Mouse (Mus musculus) embryonic facial prominence, embryonic 11.5 days (tissue): ENCODE results near the gene Sh3bp4. TPM values are rescaled to one million over a fixed set of nuclear protein-coding genes. Genes with fewer than 3 reads are reported as not detected.

ENCODE experiments used
- ATAC-seq: fragments of 200-750 bp; cut with Nextera tagmentation; replicated peaks from 2 replicates; pipeline ENCODE4 v1.8.0; 2017; ENCODE audit warnings: low read depth; ENCODE audit not compliant: insufficient number of reproducible peaks, low FRiP score, low TSS enrichment
- DNase-seq: peaks from one replicate; pipeline ENCODE4 v3.0.0-alpha.2; 2015; ENCODE audit warnings: low spot score
- H3K27ac ChIP-seq: fragments of 300-500 bp; sonication (generic); replicated peaks from 2 replicates; pipeline ENCODE4 v1.5.1; 2014; ENCODE audit warnings: mild to moderate bottlenecking, low read depth, low read length, control low read depth
- H3K27me3 ChIP-seq: fragments of 300-500 bp; sonication (generic); 2 replicates; pipeline ENCODE4 v1.6.1; 2014; ENCODE audit warnings: mild to moderate bottlenecking, low read length, moderate library complexity, mixed read lengths; ENCODE audit not compliant: control insufficient read depth, insufficient read depth
- H3K36me3 ChIP-seq: fragments of 300-500 bp; sonication (generic); replicated peaks from 2 replicates; pipeline ENCODE4 v1.6.1; 2014; ENCODE audit warnings: low read depth, mild to moderate bottlenecking, low read length, moderate library complexity, mixed read lengths; ENCODE audit not compliant: control insufficient read depth, insufficient read depth
- H3K4me1 ChIP-seq: fragments of 300-500 bp; sonication (generic); 2 replicates; pipeline ENCODE4 v1.6.1; 2014; ENCODE audit warnings: low read length, mixed read lengths; ENCODE audit not compliant: control insufficient read depth, insufficient read depth
- H3K4me2 ChIP-seq: fragments of 300-500 bp; sonication (generic); 2 replicates; pipeline ENCODE4 v1.6.1; 2014; ENCODE audit warnings: low read depth, mild to moderate bottlenecking, control low read depth, low read length, moderate library complexity
- H3K4me3 ChIP-seq: fragments of 300-500 bp; sonication (generic); 2 replicates; pipeline ENCODE4 v1.5.1; 2014; ENCODE audit warnings: low read depth, low read length, control low read depth
- H3K9ac ChIP-seq: fragments of 300-500 bp; sonication (generic); replicated peaks from 2 replicates; pipeline ENCODE4 v1.6.1; 2014; ENCODE audit warnings: mild to moderate bottlenecking, control low read depth, low read length
- H3K9me3 ChIP-seq: fragments of 300-500 bp; sonication (generic); replicated peaks from 2 replicates; pipeline ENCODE4 v1.6.1; 2016; ENCODE audit warnings: mild to moderate bottlenecking, low read length, inconsistent platforms, mixed read lengths; ENCODE audit not compliant: control insufficient read depth
- WGBS: fragments of 180-500 bp; shearing (Covaris S2); extraction: QIAGEN DNeasy Blood & Tissue Kit; methylation state at CpG from one replicate; pipeline ENCODE4 v1.1.7; 2014; 5-methylcytosine and 5-hydroxymethylcytosine counted together
- polyA plus RNA-seq: library from polyadenylated mRNA; unstranded; fragments of >200 nt; fragmentation: Nextera tagmentation; extraction: Ambion mirVana; gene quantifications from 2 replicates; pipeline ENCODE4 v1.2.1, GENCODE M21; 2014

Gene Sh3bp4
- polyA plus RNA-seq, 1 experiment from 2014 or later, result 22.0 TPM

DNA sequence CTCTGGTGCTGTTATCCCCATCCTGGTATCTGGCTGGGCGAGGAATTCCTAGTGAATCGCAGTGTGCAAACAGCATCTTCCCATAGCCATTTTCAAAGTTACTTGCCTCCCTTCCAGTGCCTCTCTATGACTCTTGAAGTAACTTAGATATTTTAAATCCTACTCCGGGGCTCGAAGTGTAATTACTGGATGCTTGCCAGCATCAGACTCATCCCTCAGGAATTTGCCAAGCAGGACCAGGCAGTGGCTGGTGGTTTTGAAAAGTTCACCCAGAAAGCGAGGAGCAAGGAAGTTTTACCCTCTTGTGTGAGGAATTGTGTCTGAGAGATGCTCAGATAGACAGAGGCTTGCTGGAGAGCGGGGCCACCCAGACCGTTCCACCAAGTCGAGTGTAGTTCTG is 51.3 kb downstream of the Sh3bp4 start:
- no peak overlapping the region for H3K9ac ChIP-seq
- H3K4me2 ChIP-seq, result no peak overlapping the region
- no peaks in the 10 kb centered on the region for H3K36me3 ChIP-seq
- H3K9me3 ChIP-seq, result no peaks in the 10 kb centered on the region
- H3K4me1 ChIP-seq, result no peaks in the 10 kb centered on the region
- DNase-seq, result no peak
- H3K27me3 ChIP-seq, result no peaks in the 10 kb centered on the region
- no peak for ATAC-seq
- WGBS, result 77% methylated on average over 8 of the region's 8 CpGs
- H3K27ac ChIP-seq, result no peak overlapping the region
- H3K4me3 ChIP-seq, result no peak overlapping the region

DNA sequence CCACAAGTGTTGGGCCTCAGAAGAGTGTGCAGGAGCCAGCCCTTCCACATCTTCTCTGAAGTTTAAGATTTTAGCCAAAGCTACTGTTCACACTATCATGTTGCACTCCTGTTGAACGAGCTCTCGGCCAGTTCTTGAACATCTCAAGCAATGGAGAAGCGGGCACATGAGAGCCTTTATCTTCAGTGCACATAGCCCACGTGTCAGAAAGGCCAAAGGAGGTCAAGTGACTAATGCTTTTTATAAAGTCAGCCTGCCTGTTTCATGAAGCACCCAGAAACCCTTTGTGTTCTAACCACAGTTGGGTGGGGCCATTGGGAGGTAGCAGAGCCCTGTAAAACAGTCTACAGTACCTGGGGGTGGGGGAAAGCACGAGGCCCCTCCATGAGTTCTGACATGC is 52.2 kb downstream of the Sh3bp4 start:
- H3K4me2 ChIP-seq, result no peak overlapping the region
- no peaks in the 10 kb centered on the region for H3K9me3 ChIP-seq
- no peaks in the 10 kb centered on the region for H3K4me1 ChIP-seq
- H3K9ac ChIP-seq, result no peak overlapping the region
- no peak for DNase-seq
- no peaks in the 10 kb centered on the region for H3K36me3 ChIP-seq
- H3K27ac ChIP-seq, result no peak overlapping the region
- WGBS, result 83% methylated on average over 5 of the region's 5 CpGs
- ATAC-seq, result no peak
- H3K27me3 ChIP-seq, result no peaks in the 10 kb centered on the region
- H3K4me3 ChIP-seq, result no peak overlapping the region

DNA sequence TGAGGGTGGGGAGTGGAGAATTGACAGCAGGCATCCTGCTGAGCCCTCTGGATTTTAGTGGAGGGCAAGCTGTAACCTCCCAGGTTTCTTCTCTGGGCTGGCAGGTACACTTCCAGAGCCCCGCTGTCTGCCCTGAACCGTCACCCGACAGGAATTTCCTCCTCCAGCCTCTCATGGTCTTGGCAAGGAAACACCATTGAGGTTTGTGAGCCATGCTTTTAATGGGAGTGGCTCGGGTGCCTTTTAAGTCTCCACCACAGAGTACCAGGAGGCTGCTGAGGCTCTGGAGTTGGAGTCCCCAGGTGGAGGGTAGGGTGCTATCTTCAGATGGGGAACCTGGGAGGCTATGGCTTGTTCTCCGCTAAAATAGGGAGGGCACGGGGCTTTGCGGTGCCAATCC is 53.9 kb downstream of the Sh3bp4 start:
- DNase-seq, result no peak
- Histone ChIP-seq H3K4me3 (no peak overlapping the region), H3K9me3 (no peaks in the 10 kb centered on the region), H3K27me3 (no peaks in the 10 kb centered on the region), H3K36me3 (no peaks in the 10 kb centered on the region), H3K4me2 (no peak overlapping the region), H3K27ac (no peak overlapping the region), H3K4me1 (no peaks in the 10 kb centered on the region), H3K9ac (no peak overlapping the region)
- 88% methylated on average over 7 of the region's 7 CpGs for WGBS
- no peak for ATAC-seq

DNA sequence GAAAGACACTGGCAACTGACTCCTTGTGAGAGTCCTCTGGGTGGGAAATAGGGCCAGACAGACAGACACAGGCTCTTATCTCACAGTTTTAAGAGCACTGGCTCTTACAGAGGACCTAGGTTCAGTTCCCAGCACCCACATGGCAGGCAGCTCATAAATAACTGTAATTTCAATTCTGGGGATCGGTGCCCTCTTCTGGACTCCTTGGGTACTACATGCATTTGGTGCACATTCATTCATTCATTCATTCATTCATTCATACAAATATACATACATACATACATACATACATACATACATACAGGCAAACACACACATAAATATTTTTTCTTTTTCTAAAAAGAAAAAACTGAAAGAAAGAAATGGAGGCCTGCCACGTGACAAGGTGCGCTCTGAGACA is 56.9 kb downstream of the Sh3bp4 start:
- Histone ChIP-seq H3K4me3 (no peak overlapping the region), H3K4me2 (no peak overlapping the region), H3K27ac (no peak overlapping the region), H3K4me1 (no peaks in the 10 kb centered on the region), H3K36me3 (no peaks in the 10 kb centered on the region), H3K9ac (no peak overlapping the region), H3K27me3 (no peaks in the 10 kb centered on the region), H3K9me3 (no peaks in the 10 kb centered on the region)
- 99% methylated on average over 3 of the region's 3 CpGs for WGBS
- no peak for DNase-seq
- ATAC-seq, result no peak

DNA sequence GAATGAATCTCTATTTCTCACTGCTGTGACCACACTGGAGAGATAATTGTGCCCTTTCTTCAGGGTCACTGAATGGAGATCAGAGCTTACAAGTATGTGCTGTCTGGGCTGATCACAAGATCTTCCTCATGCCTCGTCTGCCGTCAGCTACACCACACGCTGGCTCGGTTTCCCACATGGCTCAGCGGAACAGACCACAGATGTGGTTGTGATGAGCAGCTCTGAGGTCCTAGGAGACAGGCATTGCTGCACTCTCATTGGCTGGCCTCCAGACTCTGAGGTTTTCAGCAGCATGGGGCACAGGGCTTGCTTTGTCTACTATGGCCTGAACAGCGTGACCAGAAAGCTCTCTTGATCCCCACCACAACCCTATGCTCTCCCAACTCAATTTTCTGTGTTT is 60.2 kb downstream of the Sh3bp4 start:
- Histone ChIP-seq H3K27ac (no peak overlapping the region), H3K27me3 (no peaks in the 10 kb centered on the region), H3K4me3 (no peak overlapping the region), H3K4me2 (no peak overlapping the region), H3K4me1 (no peaks in the 10 kb centered on the region), H3K9me3 (no peaks in the 10 kb centered on the region), H3K36me3 (no peaks in the 10 kb centered on the region), H3K9ac (no peak overlapping the region)
- WGBS, result 76% methylated on average over 6 of the region's 6 CpGs
- no peak for DNase-seq
- no peak for ATAC-seq

DNA sequence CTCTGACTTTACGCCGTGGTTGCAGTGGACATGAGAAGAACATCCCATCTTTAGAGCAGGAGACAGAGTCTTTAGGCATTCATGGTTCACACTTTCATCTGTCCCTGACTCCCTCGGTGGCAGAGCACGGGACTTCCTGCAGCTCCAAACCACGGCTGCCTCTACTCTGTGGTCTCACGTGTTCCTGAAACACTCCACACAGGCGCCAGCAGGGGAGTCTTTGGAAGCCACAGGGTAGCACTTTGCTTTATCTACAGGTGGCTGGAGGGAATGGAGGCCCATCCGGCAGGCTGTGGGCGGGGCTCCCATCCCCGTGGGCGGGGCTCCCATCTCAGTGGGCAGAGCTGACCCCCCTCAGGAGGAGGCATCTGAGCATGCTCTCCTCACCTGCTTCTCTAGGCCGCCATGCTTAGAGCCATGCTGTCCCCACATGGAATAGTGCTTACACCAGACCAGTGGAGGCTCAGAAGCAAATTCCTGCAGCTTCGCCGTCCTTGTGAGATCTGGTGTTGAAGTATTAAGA is 60.9 kb downstream of the Sh3bp4 start:
- WGBS, result 81% methylated on average over 14 of the region's 14 CpGs
- H3K27me3 ChIP-seq, result no peaks in the 10 kb centered on the region
- no peaks in the 10 kb centered on the region for H3K36me3 ChIP-seq
- DNase-seq (no peak), ATAC-seq (no peak)
- H3K4me2 ChIP-seq, result no peak overlapping the region; the same call in 1 of the 2 replicates
- H3K4me1 ChIP-seq, result no peaks in the 10 kb centered on the region
- H3K9me3 ChIP-seq, result no peaks in the 10 kb centered on the region
- H3K4me3 ChIP-seq, result no peak overlapping the region
- H3K9ac ChIP-seq, result no peak overlapping the region
- no peak overlapping the region for H3K27ac ChIP-seq

DNA sequence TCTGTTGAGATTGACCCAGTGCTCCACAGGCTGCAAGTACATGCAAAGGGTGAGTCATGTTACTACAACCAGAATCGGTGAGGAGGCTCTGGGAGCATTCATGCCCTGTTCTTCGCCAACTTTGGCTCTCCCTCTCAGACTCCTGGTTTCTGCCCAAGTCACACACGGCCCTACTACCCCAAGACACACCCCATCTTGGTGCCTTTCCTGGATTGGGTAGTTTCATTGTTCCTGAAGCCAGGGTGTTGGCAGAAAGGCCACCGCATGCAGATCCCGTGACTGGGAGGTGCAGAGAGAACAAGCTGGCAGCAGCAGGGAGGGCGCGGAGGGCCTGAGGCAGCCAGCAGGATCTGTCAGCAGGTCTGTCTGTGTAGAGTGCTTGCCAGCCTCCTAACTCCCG is 61.5 kb downstream of the Sh3bp4 start:
- no peak for ATAC-seq
- no peak overlapping the region for H3K4me2 ChIP-seq
- no peak overlapping the region for H3K9ac ChIP-seq
- DNase-seq, result no peak
- H3K4me3 ChIP-seq, result no peak overlapping the region
- no peaks in the 10 kb centered on the region for H3K9me3 ChIP-seq
- no peak overlapping the region for H3K27ac ChIP-seq
- no peaks in the 10 kb centered on the region for H3K36me3 ChIP-seq
- 89% methylated on average over 8 of the region's 8 CpGs for WGBS
- H3K27me3 ChIP-seq, result no peaks in the 10 kb centered on the region
- H3K4me1 ChIP-seq, result no peaks in the 10 kb centered on the region

DNA sequence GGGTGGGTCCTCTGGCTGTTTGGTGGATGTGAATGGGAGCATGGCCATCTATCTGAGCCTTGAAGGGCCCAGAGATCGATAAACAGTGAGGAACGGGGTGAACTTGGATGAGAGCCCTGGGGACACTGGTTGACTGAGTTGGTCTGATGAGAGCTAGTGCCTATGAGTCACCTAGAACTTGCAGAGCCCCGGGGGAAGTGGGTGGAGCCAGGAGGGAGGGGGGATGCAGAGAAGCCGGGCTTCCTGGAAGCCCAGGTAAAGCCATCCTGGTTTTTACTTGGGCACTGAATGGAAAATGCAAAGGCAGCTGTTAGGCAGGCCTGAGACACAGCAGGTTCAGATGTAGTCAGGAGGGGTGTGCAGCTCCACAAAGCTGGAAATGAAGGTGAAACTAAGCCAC is 63.1 kb downstream of the Sh3bp4 start:
- H3K27ac ChIP-seq, result no peak overlapping the region
- H3K4me1 ChIP-seq, result no peaks in the 10 kb centered on the region
- 83% methylated on average over 4 of the region's 4 CpGs for WGBS
- no peak for ATAC-seq
- no peak overlapping the region for H3K9ac ChIP-seq
- H3K9me3 ChIP-seq, result no peaks in the 10 kb centered on the region
- H3K4me3 ChIP-seq, result no peak overlapping the region
- no peaks in the 10 kb centered on the region for H3K36me3 ChIP-seq
- DNase-seq, result no peak
- H3K27me3 ChIP-seq, result no peaks in the 10 kb centered on the region
- no peak overlapping the region for H3K4me2 ChIP-seq
